Mouse (Mus musculus) intestine, postnatal 0 days (tissue): Measurements from ENCODE around the gene Prom1. TPM values are rescaled to one million over a fixed set of nuclear protein-coding genes. Genes with fewer than 3 reads are reported as not detected.

Experiments
- ATAC-seq: fragments of 200-750 bp; cut with Nextera tagmentation; 2 replicates; pipeline ENCODE4 v1.8.0; 2017; ENCODE audit warnings: mild to moderate bottlenecking, moderate TSS enrichment, moderate library complexity
- H3K27ac ChIP-seq: fragments of 300-500 bp; sonication (generic); 2 replicates; pipeline ENCODE4 v1.5.1; 2014; ENCODE audit warnings: mild to moderate bottlenecking, low read depth, low read length, moderate library complexity
- H3K27me3 ChIP-seq: fragments of 300-500 bp; sonication (generic); replicated peaks from 2 replicates; pipeline ENCODE4 v1.6.1; 2014; ENCODE audit warnings: low read length, mixed read lengths; ENCODE audit not compliant: control insufficient read depth, insufficient read depth
- H3K36me3 ChIP-seq: fragments of 300-500 bp; sonication (generic); 2 replicates; pipeline ENCODE4 v1.6.1; 2014; ENCODE audit warnings: mild to moderate bottlenecking, moderate library complexity; ENCODE audit not compliant: control insufficient read depth, insufficient read depth
- H3K4me1 ChIP-seq: fragments of 300-500 bp; sonication (generic); replicated peaks from 2 replicates; pipeline ENCODE4 v1.6.1; 2014; ENCODE audit warnings: antibody characterized with exemption, low read length, mixed read lengths; ENCODE audit not compliant: control insufficient read depth, insufficient read depth
- H3K4me2 ChIP-seq: fragments of 300-500 bp; sonication (generic); replicated peaks from 2 replicates; pipeline ENCODE4 v1.6.1; 2014; ENCODE audit warnings: low read depth, mild to moderate bottlenecking, moderate library complexity
- H3K4me3 ChIP-seq: fragments of 300-500 bp; sonication (generic); 2 replicates; pipeline ENCODE4 v1.5.1; 2014; ENCODE audit warnings: low read depth, low read length
- H3K9ac ChIP-seq: fragments of 300-500 bp; sonication (generic); 2 replicates; pipeline ENCODE4 v1.6.1; 2014; ENCODE audit warnings: mild to moderate bottlenecking, low read depth, low read length
- H3K9me3 ChIP-seq: fragments of 300-500 bp; sonication (generic); 2 replicates; pipeline ENCODE4 v1.6.1; 2016; ENCODE audit warnings: mixed run types; ENCODE audit not compliant: control insufficient read depth
- CTCF ChIP-seq: sonication (generic); IDR thresholded peaks from 2 replicates; pipeline ENCODE4 v1.5.1; 2016; ENCODE audit warnings: low read depth, mild to moderate bottlenecking, control low read depth, antibody characterized with exemption, moderate library complexity
- WGBS: fragments of 180-500 bp; shearing (Covaris S2); extraction: QIAGEN DNeasy Blood & Tissue Kit; methylation state at CpG from one replicate; pipeline ENCODE4 v1.1.7; 2014; 5-methylcytosine and 5-hydroxymethylcytosine counted together
- polyA plus RNA-seq: library from polyadenylated mRNA; unstranded; fragments of >200 nt; fragmentation: Nextera tagmentation; extraction: Ambion mirVana; gene quantifications from 2 replicates; pipeline ENCODE4 v1.2.1, GENCODE M21; 2015

The Prom1 gene
- polyA plus RNA-seq, 1 experiment from 2014 or later, result 14.0 TPM

GRCm38 (mm10) chr5:44087034-44087433, 14.8 kb downstream of the Prom1 start:
- no peak overlapping the region for H3K9ac ChIP-seq
- H3K4me3 ChIP-seq, result no peak overlapping the region
- TF ChIP-seq CTCF, result peak; percentile 15; the same call in 1 of the 2 replicates
- H3K27me3 ChIP-seq, result no peaks in the 10 kb centered on the region
- 42% methylated on average over 5 of the region's 5 CpGs for WGBS
- H3K9me3 ChIP-seq, result no peaks in the 10 kb centered on the region
- no peaks in the 10 kb centered on the region for H3K4me1 ChIP-seq
- H3K27ac ChIP-seq, result peak overlapping the region; percentile 28; the same call in 1 of the 2 replicates
- H3K4me2 ChIP-seq, result no peak overlapping the region
- H3K36me3 ChIP-seq, result no peaks in the 10 kb centered on the region
- ATAC-seq, result no peak

GRCm38 (mm10) chr5:44085871-44086270, 16.0 kb downstream of the Prom1 start:
- H3K36me3 ChIP-seq, result no peaks in the 10 kb centered on the region
- whole genome bisulfite sequencing, result 90% methylated on average over 7 of the region's 7 CpGs
- no peak overlapping the region for H3K9ac ChIP-seq
- no peak for ATAC-seq
- H3K9me3 ChIP-seq, result no peaks in the 10 kb centered on the region
- no peaks in the 10 kb centered on the region for H3K27me3 ChIP-seq
- no peak overlapping the region for H3K4me3 ChIP-seq
- H3K4me1 ChIP-seq, result no peaks in the 10 kb centered on the region
- H3K27ac ChIP-seq, result no peak overlapping the region
- no peak for TF ChIP-seq CTCF
- no peak overlapping the region for H3K4me2 ChIP-seq

- Histone ChIP-seq H3K27me3 (no peaks in the 10 kb centered on the region), H3K4me1 (no peaks in the 10 kb centered on the region), H3K4me3 (no peak overlapping the region), H3K9ac (no peak overlapping the region), H3K27ac (no peak overlapping the region), H3K36me3 (no peaks in the 10 kb centered on the region), H3K9me3 (no peaks in the 10 kb centered on the region), H3K4me2 (no peak overlapping the region)
- 84% methylated on average over 1 of the region's 1 CpGs for WGBS
- no peak for ATAC-seq
- TF ChIP-seq CTCF, result no peak
Observed at GRCm38 (mm10) chr5:44081108-44081507, 20.7 kb downstream of the Prom1 start.

DNA sequence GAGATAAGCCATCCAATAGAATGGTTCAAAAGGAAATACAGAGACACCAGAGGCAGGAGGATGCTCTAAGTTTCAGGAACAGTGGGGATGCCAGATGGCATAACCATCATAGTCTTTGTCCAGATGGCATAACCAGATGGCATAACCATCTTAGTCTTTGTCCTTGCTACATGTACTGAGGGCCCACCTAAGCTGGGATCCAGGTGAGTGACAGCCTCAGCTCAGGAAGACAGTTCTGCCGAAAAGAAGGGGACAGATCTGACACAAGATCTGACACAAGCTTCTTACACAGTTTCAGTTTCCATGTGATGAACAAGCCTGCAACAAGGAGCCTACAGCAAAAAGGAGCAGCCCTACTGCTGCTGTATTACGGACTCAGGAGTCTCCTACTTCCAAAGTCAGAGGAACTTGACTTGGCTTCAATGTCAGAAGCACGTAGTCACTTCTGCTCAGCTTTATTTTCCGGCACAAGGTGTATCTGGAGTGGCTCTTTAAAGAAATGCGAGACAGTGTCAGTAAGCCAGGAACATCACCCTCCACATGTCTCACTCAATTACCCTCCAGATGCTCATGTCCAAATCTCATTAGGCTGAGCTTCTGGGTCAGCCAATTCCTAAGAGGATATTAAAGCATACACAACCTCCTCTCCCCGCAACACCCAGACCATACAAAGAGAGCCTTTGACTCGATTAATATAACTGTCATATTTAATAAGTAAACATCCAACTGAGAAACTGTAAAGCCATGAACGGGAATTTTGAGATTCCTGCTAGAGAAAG, 21.4 kb downstream of the Prom1 start:
- Histone ChIP-seq H3K4me3 (no peak overlapping the region), H3K4me1 (no peaks in the 10 kb centered on the region), H3K9ac (no peak overlapping the region), H3K4me2 (no peak overlapping the region), H3K9me3 (no peaks in the 10 kb centered on the region), H3K27me3 (no peaks in the 10 kb centered on the region), H3K36me3 (no peaks in the 10 kb centered on the region), H3K27ac (no peak overlapping the region)
- no peak for TF ChIP-seq CTCF
- WGBS, result 76% methylated on average over 8 of the region's 8 CpGs
- ATAC-seq, result no peak

DNA sequence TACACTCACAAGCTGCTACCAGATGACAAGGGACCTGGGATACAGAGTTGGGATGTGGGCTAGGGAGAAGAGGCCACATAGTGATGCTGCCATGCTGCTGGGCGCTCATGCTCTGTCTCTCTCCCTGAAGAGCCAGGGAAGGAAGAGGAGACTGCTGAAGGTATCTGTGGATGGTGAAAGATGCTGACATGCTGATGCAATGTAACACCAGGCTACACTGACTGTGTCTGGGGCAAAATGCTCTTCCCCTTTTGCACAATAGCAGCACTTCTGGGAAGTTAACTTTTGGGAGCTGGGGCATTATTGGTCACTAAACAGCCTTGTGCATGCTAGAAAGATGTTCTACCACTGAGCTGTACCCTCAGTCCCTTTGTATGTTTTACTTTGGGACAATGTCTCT, 26.4 kb downstream of the Prom1 start:
- Histone ChIP-seq H3K9ac (no peak overlapping the region), H3K4me3 (no peak overlapping the region), H3K27me3 (no peaks in the 10 kb centered on the region), H3K36me3 (no peaks in the 10 kb centered on the region), H3K9me3 (no peaks in the 10 kb centered on the region), H3K27ac (no peak overlapping the region), H3K4me2 (no peak overlapping the region), H3K4me1 (no peaks in the 10 kb centered on the region)
- TF ChIP-seq CTCF, result no peak
- WGBS, result 87% methylated on average over 1 of the region's 1 CpGs
- no peak for ATAC-seq

GRCm38 (mm10) chr5:44073634-44074033, 28.2 kb downstream of the Prom1 start:
- Histone ChIP-seq H3K4me1 (no peaks in the 10 kb centered on the region), H3K27me3 (no peaks in the 10 kb centered on the region), H3K4me3 (no peak overlapping the region), H3K27ac (no peak overlapping the region), H3K9ac (no peak overlapping the region), H3K9me3 (no peaks in the 10 kb centered on the region), H3K4me2 (no peak overlapping the region), H3K36me3 (no peaks in the 10 kb centered on the region)
- WGBS, result 75% methylated on average over 3 of the region's 3 CpGs
- ATAC-seq, result no peak
- no peak for TF ChIP-seq CTCF
